Mouse (Mus musculus) retina, adult 2 months (tissue): Measurements from ENCODE around the gene Nadk.

Experiments
- DNase-seq: peaks from one replicate; pipeline ENCODE4 v3.0.0-alpha.2; 2012; ENCODE audit warnings: low read depth, low spot score

Nadk gene

GRCm38 (mm10) chr4:155602753-155603152 is 40.6 kb downstream of the Nadk start:
- no peak for DNase-seq

DNA sequence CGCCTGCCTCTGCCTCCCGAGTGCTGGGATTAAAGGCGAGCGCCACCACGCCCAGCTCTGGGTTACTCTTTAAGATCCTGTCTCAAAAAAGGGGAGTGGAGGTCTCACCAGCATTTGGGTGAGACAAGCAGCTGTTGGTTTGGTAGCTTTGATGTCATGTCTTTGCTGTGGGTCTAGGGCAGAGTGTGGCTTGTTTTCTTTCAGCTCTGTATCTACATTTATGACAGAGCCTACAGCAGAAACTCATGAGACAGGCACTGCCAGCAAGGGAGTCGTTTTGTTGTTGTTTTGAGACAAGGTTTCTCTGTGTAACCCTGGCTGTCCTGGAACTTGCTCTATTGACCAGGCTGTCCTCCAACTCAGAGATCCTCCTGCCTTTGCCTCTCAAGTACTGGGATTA is 41.6 kb downstream of the Nadk start:
- no peak for DNase-seq

DNA sequence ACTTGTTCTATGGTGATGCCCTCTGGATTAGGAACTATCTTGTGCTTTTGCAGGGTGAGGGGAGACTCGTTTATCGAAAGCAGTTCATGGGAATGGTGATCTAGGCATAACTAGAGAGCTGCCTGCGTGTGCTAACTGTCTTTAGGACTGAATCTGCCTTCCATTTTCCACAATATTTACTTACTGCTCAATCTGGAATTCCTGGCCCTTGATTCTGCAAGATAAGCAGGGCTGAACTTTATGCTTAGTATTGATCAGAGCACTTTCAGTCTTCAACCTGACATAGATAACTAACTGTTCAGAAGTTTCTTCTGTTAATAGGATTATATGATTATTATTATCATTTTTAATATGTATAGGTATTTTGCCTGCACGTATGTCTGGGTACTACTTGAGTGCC is 43.0 kb downstream of the Nadk start:
- DNase-seq: no peak

- DNase-seq: no peak
Measured at GRCm38 (mm10) chr4:155606825-155607224, 44.6 kb downstream of the Nadk start.

- no peak for DNase-seq
Measured at GRCm38 (mm10) chr4:155611860-155612259, 49.7 kb downstream of the Nadk start.

GRCm38 (mm10) chr4:155613264-155613663 is 51.1 kb downstream of the Nadk start:
- DNase-seq: no peak

GRCm38 (mm10) chr4:155618321-155618720 is 56.1 kb downstream of the Nadk start:
- DNase-seq: no peak

- peak; percentile 94 for DNase-seq
Measured at GRCm38 (mm10) chr4:155624338-155625291, 62.4 kb downstream of the Nadk start, which contains the start of gene Cdk11b. TSS of gene Cdk11b (plus strand) at chr4:155624854.

DNA sequence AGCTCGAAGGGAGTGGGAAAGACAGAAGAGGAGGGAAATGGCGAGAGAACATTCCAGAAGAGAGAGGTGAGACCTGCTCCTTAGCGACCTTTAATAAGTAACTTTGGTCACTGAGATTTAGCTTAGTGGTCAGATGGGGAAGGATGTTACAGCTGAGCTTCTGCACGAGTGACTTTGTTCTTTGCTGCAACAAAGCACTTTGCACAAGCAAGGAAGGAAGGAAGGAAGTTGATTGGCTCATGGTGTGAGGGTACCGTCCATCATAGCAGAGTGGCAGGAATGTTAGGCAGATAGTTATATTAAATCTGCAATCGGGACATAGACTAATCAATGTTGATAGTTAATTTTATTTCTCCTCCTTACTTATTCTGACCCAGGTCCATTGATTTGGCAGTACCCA is 68.1 kb downstream of the Nadk start:
- DNase-seq: no peak

- no peak for DNase-seq
Measured at GRCm38 (mm10) chr4:155635766-155636499, 73.8 kb downstream of the Nadk start.
